Mouse (Mus musculus): ENCODE measurements around the gene Leprot. TPM values are rescaled to one million over a fixed set of nuclear protein-coding genes. Genes with fewer than 3 reads are reported as not detected.

Leprot gene
- polyA plus RNA-seq, 1 experiment from 2014 or later: 73.8 TPM

- 85% methylated on average over 5 of the region's 5 CpGs for WGBS
- H3K4me1 ChIP-seq: no peaks in the 10 kb centered on the region
- no peak overlapping the region for H3K4me2 ChIP-seq (replicated peaks)
- H3K27me3 ChIP-seq (replicated peaks): no peaks in the 10 kb centered on the region
- H3K9ac ChIP-seq: no peak overlapping the region
- no peak for ATAC-seq (ENCODE audit: low FRiP score, low read depth)
- H3K9me3 ChIP-seq: 0 out of 2 replicates have a peak, but pooled peaks cover 5% of the 10 kb centered on the region
- H3K27ac ChIP-seq: no peak overlapping the region
- no peaks in the 10 kb centered on the region for H3K36me3 ChIP-seq
- no peak overlapping the region for H3K4me3 ChIP-seq
Measured at GRCm38 (mm10) chr4:101669811-101670210, 22.3 kb downstream of the Leprot start.

- ATAC-seq (ENCODE audit: low FRiP score, low read depth): no peak
- no peak overlapping the region for H3K4me3 ChIP-seq
- no peak overlapping the region for H3K27ac ChIP-seq
- no peaks in the 10 kb centered on the region for H3K9me3 ChIP-seq
- no peak overlapping the region for H3K4me2 ChIP-seq (replicated peaks)
- no peak overlapping the region for H3K9ac ChIP-seq
- H3K36me3 ChIP-seq: no peaks in the 10 kb centered on the region
- H3K4me1 ChIP-seq: no peaks in the 10 kb centered on the region
- no peaks in the 10 kb centered on the region for H3K27me3 ChIP-seq (replicated peaks)
- WGBS: 80% methylated on average over 5 of the region's 5 CpGs
Measured at GRCm38 (mm10) chr4:101674790-101675189, 27.3 kb downstream of the Leprot start.

GRCm38 (mm10) chr4:101675726-101676125 lies 28.2 kb downstream of the Leprot start:
- Histone ChIP-seq H3K36me3 (no peaks in the 10 kb centered on the region), H3K9me3 (no peaks in the 10 kb centered on the region), H3K4me1 (no peaks in the 10 kb centered on the region), H3K9ac (no peak overlapping the region), H3K27ac (no peak overlapping the region), H3K4me3 (no peak overlapping the region), H3K27me3 (replicated peaks) (no peaks in the 10 kb centered on the region), H3K4me2 (replicated peaks) (no peak overlapping the region)
- 88% methylated on average over 4 of the region's 4 CpGs for WGBS
- no peak for ATAC-seq (ENCODE audit: low FRiP score, low read depth)

- ATAC-seq (ENCODE audit: low FRiP score, low read depth): no peak
- H3K9ac ChIP-seq: no peak overlapping the region
- no peak overlapping the region for H3K4me2 ChIP-seq (replicated peaks)
- H3K9me3 ChIP-seq: no peaks in the 10 kb centered on the region
- no peak overlapping the region for H3K27ac ChIP-seq
- no peak overlapping the region for H3K4me3 ChIP-seq
- 91% methylated on average over 4 of the region's 4 CpGs for WGBS
- no peaks in the 10 kb centered on the region for H3K27me3 ChIP-seq (replicated peaks)
- H3K4me1 ChIP-seq: no peaks in the 10 kb centered on the region
- no peaks in the 10 kb centered on the region for H3K36me3 ChIP-seq
Measured at GRCm38 (mm10) chr4:101682620-101683019, 35.1 kb downstream of the Leprot start.

- Histone ChIP-seq H3K4me2 (replicated peaks) (no peak overlapping the region), H3K27ac (no peak overlapping the region), H3K27me3 (replicated peaks) (no peaks in the 10 kb centered on the region), H3K4me1 (no peaks in the 10 kb centered on the region), H3K36me3 (no peaks in the 10 kb centered on the region), H3K9me3 (no peaks in the 10 kb centered on the region), H3K4me3 (no peak overlapping the region), H3K9ac (no peak overlapping the region)
- ATAC-seq (ENCODE audit: low FRiP score, low read depth): no peak
- WGBS: 72% methylated on average over 3 of the region's 3 CpGs
Measured at GRCm38 (mm10) chr4:101683086-101683485, 35.6 kb downstream of the Leprot start.

GRCm38 (mm10) chr4:101684821-101685220 lies 37.3 kb downstream of the Leprot start:
- H3K9me3 ChIP-seq: no peaks in the 10 kb centered on the region
- no peak overlapping the region for H3K4me2 ChIP-seq (replicated peaks)
- H3K36me3 ChIP-seq: no peaks in the 10 kb centered on the region
- H3K4me1 ChIP-seq: no peaks in the 10 kb centered on the region
- H3K9ac ChIP-seq: no peak overlapping the region
- H3K27me3 ChIP-seq (replicated peaks): no peaks in the 10 kb centered on the region
- H3K4me3 ChIP-seq: no peak overlapping the region
- no peak overlapping the region for H3K27ac ChIP-seq
- WGBS: 93% methylated on average over 3 of the region's 3 CpGs
- ATAC-seq (ENCODE audit: low FRiP score, low read depth): no peak

- Histone ChIP-seq H3K27ac (no peak overlapping the region), H3K36me3 (no peaks in the 10 kb centered on the region), H3K27me3 (replicated peaks) (no peaks in the 10 kb centered on the region), H3K9ac (no peak overlapping the region), H3K9me3 (no peaks in the 10 kb centered on the region), H3K4me3 (no peak overlapping the region), H3K4me1 (no peaks in the 10 kb centered on the region), H3K4me2 (replicated peaks) (no peak overlapping the region)
- ATAC-seq (ENCODE audit: low FRiP score, low read depth): no peak
- WGBS: 86% methylated on average over 13 of the region's 13 CpGs
Measured at GRCm38 (mm10) chr4:101686227-101686810, 38.8 kb downstream of the Leprot start.

GRCm38 (mm10) chr4:101689241-101689640 lies 41.7 kb downstream of the Leprot start:
- 86% methylated on average over 4 of the region's 4 CpGs for WGBS
- Histone ChIP-seq H3K4me1 (no peaks in the 10 kb centered on the region), H3K9ac (no peak overlapping the region), H3K4me3 (no peak overlapping the region), H3K4me2 (replicated peaks) (no peak overlapping the region), H3K36me3 (no peaks in the 10 kb centered on the region), H3K9me3 (no peaks in the 10 kb centered on the region), H3K27ac (no peak overlapping the region), H3K27me3 (replicated peaks) (no peaks in the 10 kb centered on the region)
- ATAC-seq (ENCODE audit: low FRiP score, low read depth): no peak

- no peak overlapping the region for H3K4me2 ChIP-seq (replicated peaks)
- no peak for ATAC-seq (ENCODE audit: low FRiP score, low read depth)
- no peak overlapping the region for H3K9ac ChIP-seq
- no peaks in the 10 kb centered on the region for H3K27me3 ChIP-seq (replicated peaks)
- no peak overlapping the region for H3K27ac ChIP-seq
- H3K36me3 ChIP-seq: no peaks in the 10 kb centered on the region
- WGBS: 80% methylated on average over 5 of the region's 5 CpGs
- no peak overlapping the region for H3K4me3 ChIP-seq
- H3K4me1 ChIP-seq: no peaks in the 10 kb centered on the region
- H3K9me3 ChIP-seq: no peaks in the 10 kb centered on the region
Measured at GRCm38 (mm10) chr4:101689645-101690044, 42.1 kb downstream of the Leprot start.

- Histone ChIP-seq H3K36me3 (no peaks in the 10 kb centered on the region), H3K4me3 (no peak overlapping the region), H3K27me3 (replicated peaks) (no peaks in the 10 kb centered on the region), H3K4me1 (no peaks in the 10 kb centered on the region), H3K4me2 (replicated peaks) (no peak overlapping the region), H3K9me3 (no peaks in the 10 kb centered on the region), H3K27ac (no peak overlapping the region), H3K9ac (no peak overlapping the region)
- no peak for ATAC-seq (ENCODE audit: low FRiP score, low read depth)
- WGBS: 80% methylated on average over 4 of the region's 4 CpGs
Measured at GRCm38 (mm10) chr4:101692892-101693291, 45.4 kb downstream of the Leprot start.

- no peaks in the 10 kb centered on the region for H3K9me3 ChIP-seq
- no peak overlapping the region for H3K4me2 ChIP-seq (replicated peaks)
- no peak for ATAC-seq (ENCODE audit: low FRiP score, low read depth)
- no peak overlapping the region for H3K4me3 ChIP-seq
- no peak overlapping the region for H3K9ac ChIP-seq
- H3K4me1 ChIP-seq: no peaks in the 10 kb centered on the region
- no peak overlapping the region for H3K27ac ChIP-seq
- WGBS: 85% methylated on average over 6 of the region's 6 CpGs
- no peaks in the 10 kb centered on the region for H3K27me3 ChIP-seq (replicated peaks)
- H3K36me3 ChIP-seq: no peaks in the 10 kb centered on the region
Measured at GRCm38 (mm10) chr4:101694529-101694928, 47.0 kb downstream of the Leprot start.

- Histone ChIP-seq H3K36me3 (no peaks in the 10 kb centered on the region), H3K9ac (no peak overlapping the region), H3K4me2 (replicated peaks) (no peak overlapping the region), H3K9me3 (no peaks in the 10 kb centered on the region), H3K27ac (no peak overlapping the region), H3K4me1 (no peaks in the 10 kb centered on the region), H3K27me3 (replicated peaks) (no peaks in the 10 kb centered on the region), H3K4me3 (no peak overlapping the region)
- 87% methylated on average over 3 of the region's 3 CpGs for WGBS
- ATAC-seq (ENCODE audit: low FRiP score, low read depth): no peak
Measured at GRCm38 (mm10) chr4:101697236-101697635, 49.7 kb downstream of the Leprot start.

- H3K9ac ChIP-seq: no peak overlapping the region
- 86% methylated on average over 1 of the region's 1 CpGs for WGBS
- H3K36me3 ChIP-seq: no peaks in the 10 kb centered on the region
- H3K27me3 ChIP-seq (replicated peaks): no peaks in the 10 kb centered on the region
- no peak overlapping the region for H3K27ac ChIP-seq
- no peak overlapping the region for H3K4me3 ChIP-seq
- no peak overlapping the region for H3K4me2 ChIP-seq (replicated peaks)
- H3K9me3 ChIP-seq: no peaks in the 10 kb centered on the region
- ATAC-seq (ENCODE audit: low FRiP score, low read depth): no peak
- H3K4me1 ChIP-seq: no peaks in the 10 kb centered on the region
Measured at GRCm38 (mm10) chr4:101699423-101699822, 51.9 kb downstream of the Leprot start.

Measured in neural tube, embryonic 12.5 days (tissue).